Mouse (Mus musculus) hindbrain, embryonic 14.5 days (tissue): Measurements from ENCODE around the gene Nhlh2. TPM values are rescaled to one million over a fixed set of nuclear protein-coding genes. Genes with fewer than 3 reads are reported as not detected.

Experiments used
- ATAC-seq: fragments of 200-750 bp; cut with Nextera tagmentation; 2 replicates; pipeline ENCODE4 v1.8.0; 2017; ENCODE audit warnings: moderate number of reproducible peaks, mild to moderate bottlenecking, moderate TSS enrichment, moderate library complexity; ENCODE audit not compliant: low FRiP score
- DNase-seq: peaks from one replicate; pipeline ENCODE4 v3.0.0-alpha.2; 2015; ENCODE audit warnings: low spot score
- H3K27ac ChIP-seq: fragments of 300-500 bp; sonication (generic); 2 replicates; pipeline ENCODE4 v1.5.1; 2014; ENCODE audit warnings: mild to moderate bottlenecking, moderate library complexity
- H3K27me3 ChIP-seq: fragments of 300-500 bp; sonication (generic); 2 replicates; pipeline ENCODE4 v1.6.1; 2014; ENCODE audit warnings: mild to moderate bottlenecking, low read length, mixed read lengths; ENCODE audit not compliant: control insufficient read depth, insufficient read depth
- H3K36me3 ChIP-seq: fragments of 300-500 bp; sonication (generic); replicated peaks from 2 replicates; pipeline ENCODE4 v1.6.1; 2014; ENCODE audit not compliant: control insufficient read depth, insufficient read depth
- H3K4me1 ChIP-seq: fragments of 300-500 bp; sonication (generic); replicated peaks from 2 replicates; pipeline ENCODE4 v1.6.1; 2014; ENCODE audit warnings: antibody characterized with exemption, low read length, mixed read lengths; ENCODE audit not compliant: control insufficient read depth, insufficient read depth
- H3K4me2 ChIP-seq: fragments of 300-500 bp; sonication (generic); replicated peaks from 2 replicates; pipeline ENCODE4 v1.6.1; 2014; ENCODE audit warnings: mild to moderate bottlenecking, moderate library complexity
- H3K4me3 ChIP-seq: fragments of 300-500 bp; sonication (generic); replicated peaks from 2 replicates; pipeline ENCODE4 v1.5.1; 2014; ENCODE audit warnings: mild to moderate bottlenecking, low read length
- H3K9ac ChIP-seq: fragments of 300-500 bp; sonication (generic); 2 replicates; pipeline ENCODE4 v1.6.1; 2014
- H3K9me3 ChIP-seq: fragments of 300-500 bp; sonication (generic); 2 replicates; pipeline ENCODE4 v1.6.1; 2016; ENCODE audit warnings: low read length; ENCODE audit not compliant: control insufficient read depth
- WGBS: fragments of 180-500 bp; shearing (Covaris S2); extraction: QIAGEN DNeasy Blood & Tissue Kit; methylation state at CpG from one replicate; pipeline ENCODE4 v1.1.7; 2014; 5-methylcytosine and 5-hydroxymethylcytosine counted together
- polyA plus RNA-seq: library from polyadenylated mRNA; unstranded; fragments of >200 nt; fragmentation: Nextera tagmentation; extraction: Ambion mirVana; gene quantifications from 2 replicates; pipeline ENCODE4 v1.2.1, GENCODE M21; 2014

The Nhlh2 gene
- polyA plus RNA-seq, 1 experiment from 2014 or later, result 27.2 TPM

DNA sequence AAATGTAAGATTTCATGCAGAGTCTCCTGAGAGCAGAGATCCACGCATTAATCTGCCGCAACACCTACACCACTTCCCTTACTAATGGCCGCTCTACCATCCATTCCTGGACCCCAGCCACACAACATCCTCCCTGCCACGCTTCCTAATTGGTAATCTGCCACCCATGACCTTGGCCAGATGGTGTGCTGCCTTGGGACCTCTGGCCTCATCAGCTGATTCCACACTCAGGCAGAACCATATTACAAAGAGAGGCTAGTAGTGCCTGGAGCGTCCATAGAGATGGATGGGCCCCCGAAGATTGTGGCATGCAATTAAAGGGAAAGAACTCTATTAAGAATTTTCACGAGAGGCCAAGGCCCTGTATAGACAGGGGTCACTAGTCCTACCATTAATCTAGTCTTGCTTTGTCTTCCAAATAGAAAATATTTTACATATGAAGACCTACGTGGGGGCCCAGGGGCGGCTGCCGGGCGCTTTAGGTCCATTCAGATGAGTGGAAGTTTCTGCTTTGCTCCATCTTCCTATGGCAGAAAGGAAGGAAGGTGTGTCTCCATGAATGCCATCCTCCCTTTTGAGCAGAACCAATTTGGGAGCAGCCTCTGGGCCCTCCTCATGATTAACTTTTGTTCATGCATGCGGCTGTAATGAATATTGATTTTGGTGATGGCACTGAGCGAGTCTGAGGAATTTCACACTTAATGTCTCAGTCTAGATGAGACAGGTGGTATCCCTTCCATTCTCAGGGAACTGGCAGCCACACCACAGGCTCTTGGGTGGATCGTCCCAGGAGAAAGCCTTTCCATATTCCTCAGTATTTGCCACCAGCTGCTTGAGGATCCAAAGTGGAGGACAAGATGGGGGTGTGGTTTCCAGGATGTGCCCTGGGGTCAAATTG lies 39.6 kb downstream of the Nhlh2 start:
- Histone ChIP-seq H3K27me3 (no peaks in the 10 kb centered on the region), H3K9ac (no peak overlapping the region), H3K4me3 (no peak overlapping the region), H3K36me3 (no peaks in the 10 kb centered on the region), H3K4me2 (no peak overlapping the region), H3K4me1 (no peaks in the 10 kb centered on the region; the same call in 1 of the 2 replicates), H3K9me3 (no peaks in the 10 kb centered on the region), H3K27ac (peak overlapping the region; percentile 61)
- ATAC-seq (peak; percentile 85), DNase-seq (peak; percentile 55)
- 22% methylated on average over 14 of the region's 14 CpGs for WGBS

DNA sequence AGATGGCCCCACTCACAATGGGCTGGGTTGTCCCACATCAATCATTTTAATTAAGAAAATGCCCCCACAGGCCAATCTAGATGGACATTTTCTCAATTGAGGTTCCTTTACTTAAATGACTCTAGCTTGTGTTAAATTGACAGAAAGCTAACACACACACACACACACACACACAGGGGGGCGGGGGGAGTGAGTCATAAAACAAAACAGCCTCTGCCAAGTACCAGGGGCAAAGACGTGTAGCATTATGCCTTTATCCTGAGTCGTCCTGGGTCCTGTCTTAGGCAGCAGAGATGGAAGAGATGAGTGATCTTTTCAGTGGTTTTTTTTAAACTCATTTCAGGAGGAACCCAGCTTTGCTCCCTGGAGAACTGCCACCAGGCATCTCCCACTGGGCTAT lies 42.2 kb downstream of the Nhlh2 start:
- Histone ChIP-seq H3K27me3 (no peaks in the 10 kb centered on the region), H3K9me3 (no peaks in the 10 kb centered on the region), H3K9ac (no peak overlapping the region), H3K4me3 (no peak overlapping the region), H3K36me3 (no peaks in the 10 kb centered on the region), H3K4me1 (peaks cover 3% of the 10 kb centered on the region; the same call in 1 of the 2 replicates), H3K4me2 (no peak overlapping the region), H3K27ac (no peak overlapping the region)
- ATAC-seq (no peak), DNase-seq (no peak)
- 38% methylated on average over 3 of the region's 3 CpGs for WGBS

DNA sequence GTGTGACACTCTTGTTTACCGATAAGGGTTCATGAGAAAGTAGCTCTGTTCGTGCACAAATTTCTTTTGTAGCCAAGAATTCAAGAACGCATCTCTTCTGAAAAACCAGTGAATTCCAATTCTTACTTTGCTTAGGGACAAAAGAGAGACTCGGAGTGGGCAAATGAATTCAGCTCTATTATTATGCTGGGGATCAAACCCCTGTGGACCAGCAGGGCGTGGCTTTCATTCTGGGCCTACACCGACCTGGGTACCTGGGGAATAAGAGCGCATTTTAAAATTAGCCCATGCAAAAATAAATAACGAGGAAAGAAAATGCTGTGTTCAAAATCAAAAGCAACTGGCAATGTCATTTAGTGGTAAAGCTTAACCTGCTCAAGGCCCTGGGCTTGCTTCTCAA lies 43.4 kb downstream of the Nhlh2 start:
- ATAC-seq, result no peak
- Histone ChIP-seq H3K27me3 (no peaks in the 10 kb centered on the region), H3K4me3 (no peak overlapping the region), H3K4me1 (peaks cover 3% of the 10 kb centered on the region; the same call in 1 of the 2 replicates), H3K9me3 (no peaks in the 10 kb centered on the region), H3K36me3 (no peaks in the 10 kb centered on the region), H3K4me2 (no peak overlapping the region), H3K9ac (no peak overlapping the region), H3K27ac (no peak overlapping the region)
- DNase-seq, result no peak
- WGBS, result 14% methylated on average over 8 of the region's 8 CpGs

DNA sequence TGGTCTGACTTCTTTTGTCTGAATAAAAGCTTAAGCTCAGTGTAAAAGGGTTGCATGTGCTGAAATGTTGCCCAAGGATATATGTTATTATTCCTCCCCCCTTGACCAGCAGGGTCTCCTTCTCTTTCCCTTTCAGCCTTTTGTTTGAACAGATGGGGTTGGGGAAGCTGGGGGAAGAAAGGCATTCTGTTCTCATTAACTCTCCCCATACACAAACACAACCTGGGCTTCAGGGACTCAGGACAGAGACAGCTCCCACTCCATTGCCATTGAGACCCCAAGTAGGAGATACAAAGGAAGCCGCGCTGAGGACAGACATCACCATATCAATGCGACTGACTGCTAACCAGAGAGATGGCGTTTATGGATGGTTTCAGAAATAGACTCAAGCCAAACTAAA lies 46.0 kb downstream of the Nhlh2 start:
- H3K9me3 ChIP-seq, result no peaks in the 10 kb centered on the region
- H3K4me2 ChIP-seq, result no peak overlapping the region
- no peak for DNase-seq
- no peak overlapping the region for H3K4me3 ChIP-seq
- no peak for ATAC-seq
- H3K27me3 ChIP-seq, result no peaks in the 10 kb centered on the region
- peak overlapping the region; percentile 63 for H3K27ac ChIP-seq
- WGBS, result 3% methylated on average over 4 of the region's 4 CpGs
- H3K36me3 ChIP-seq, result no peaks in the 10 kb centered on the region
- H3K4me1 ChIP-seq, result 0 out of 2 replicates have a peak, but pooled peaks cover 3% of the 10 kb centered on the region
- no peak overlapping the region for H3K9ac ChIP-seq

DNA sequence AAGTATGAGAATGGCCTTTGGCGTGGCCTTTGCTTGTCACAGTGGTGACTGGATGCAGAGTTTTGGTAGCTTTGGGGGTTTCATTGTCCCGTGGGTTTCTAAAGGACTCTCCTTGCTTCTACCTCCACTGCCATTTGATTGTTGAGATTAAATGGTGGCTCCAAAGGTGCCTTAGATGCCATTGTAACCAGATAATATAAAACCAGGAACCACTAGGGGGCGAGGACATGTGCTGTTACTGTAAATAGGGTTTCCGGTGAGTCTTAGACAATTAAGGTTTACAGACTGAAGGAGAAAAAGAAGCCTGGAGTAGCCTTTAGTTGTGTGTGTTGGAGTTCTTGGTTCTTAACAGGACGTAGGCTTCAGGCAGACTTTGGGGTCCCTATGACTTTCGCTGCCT lies 50.2 kb downstream of the Nhlh2 start:
- WGBS, result 81% methylated on average over 6 of the region's 6 CpGs
- DNase-seq, result no peak

DNA sequence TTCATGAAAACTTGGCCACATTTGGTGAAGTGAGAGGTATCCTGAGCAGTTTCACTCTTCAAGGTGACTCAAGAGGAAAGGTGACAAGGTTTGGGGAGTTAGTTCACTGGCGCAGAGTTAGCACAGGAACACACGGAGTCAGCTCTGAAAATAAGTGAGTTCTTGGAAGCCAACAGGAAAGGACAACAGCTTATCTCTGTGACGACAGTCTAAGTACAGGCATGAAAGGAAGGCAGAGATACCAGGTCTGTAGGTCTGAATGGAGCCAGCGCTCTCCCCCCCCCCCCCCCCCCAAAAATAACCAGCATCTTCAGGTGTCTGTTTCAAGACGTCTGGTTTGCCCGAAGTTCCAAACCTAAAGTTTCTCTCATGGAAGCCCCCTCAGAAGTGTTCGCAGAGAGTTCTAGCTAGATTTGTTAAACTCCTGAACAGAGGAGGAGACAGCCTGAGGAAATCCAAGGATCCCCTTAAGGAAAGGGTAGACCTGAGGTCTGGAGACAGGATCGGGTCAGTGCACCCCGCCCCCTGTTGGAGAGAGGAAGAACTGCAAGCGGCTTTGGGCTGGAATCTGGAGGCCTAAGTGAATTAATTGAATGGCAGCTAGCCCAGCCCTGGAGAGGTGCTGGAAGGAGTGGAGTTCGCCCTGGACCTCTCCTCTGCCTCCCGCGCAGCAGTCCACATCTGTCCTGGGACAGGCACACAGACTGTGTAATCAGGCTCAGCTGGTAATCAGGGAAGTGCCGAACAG lies 52.2 kb downstream of the Nhlh2 start:
- Histone ChIP-seq H3K4me2 (no peak overlapping the region), H3K27me3 (no peaks in the 10 kb centered on the region), H3K4me3 (no peak overlapping the region), H3K9me3 (no peaks in the 10 kb centered on the region), H3K36me3 (no peaks in the 10 kb centered on the region), H3K27ac (no peak overlapping the region), H3K4me1 (no peaks in the 10 kb centered on the region), H3K9ac (no peak overlapping the region)
- 42% methylated on average over 14 of the region's 14 CpGs for WGBS
- ATAC-seq (peak; percentile 83), DNase-seq (peak; percentile 66)

More for the DNA sequence above, 50.2 kb downstream of the Nhlh2 start:
- H3K36me3 ChIP-seq, result no peaks in the 10 kb centered on the region
- no peak overlapping the region for H3K4me3 ChIP-seq
- H3K27me3 ChIP-seq, result no peaks in the 10 kb centered on the region
- no peak overlapping the region for H3K4me2 ChIP-seq
- no peak overlapping the region for H3K27ac ChIP-seq
- H3K4me1 ChIP-seq, result 0 out of 2 replicates have a peak, but pooled peaks cover 3% of the 10 kb centered on the region
- ATAC-seq, result no peak
- no peak overlapping the region for H3K9ac ChIP-seq
- H3K9me3 ChIP-seq, result no peaks in the 10 kb centered on the region

DNA sequence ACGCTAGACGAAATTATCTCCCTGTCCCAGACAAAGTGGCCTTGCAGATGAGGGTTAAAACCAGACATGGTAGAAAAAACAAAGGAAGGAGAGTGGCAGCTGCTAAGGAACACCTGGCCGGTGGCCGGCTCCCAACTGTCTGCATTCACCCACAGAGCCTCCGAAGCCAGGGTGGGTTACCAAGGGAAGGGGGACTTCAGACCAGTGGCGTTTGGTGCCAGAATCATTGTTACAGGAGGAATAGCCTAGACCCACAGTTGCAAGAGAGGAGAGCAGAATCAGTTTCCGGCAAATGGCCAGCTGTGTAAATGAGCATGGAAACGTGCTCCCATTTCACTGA lies 52.8 kb downstream of the Nhlh2 start:
- Histone ChIP-seq H3K27me3 (no peaks in the 10 kb centered on the region), H3K4me1 (no peaks in the 10 kb centered on the region), H3K36me3 (no peaks in the 10 kb centered on the region), H3K9ac (no peak overlapping the region), H3K9me3 (no peaks in the 10 kb centered on the region), H3K4me2 (no peak overlapping the region), H3K4me3 (no peak overlapping the region), H3K27ac (0 out of 2 replicates have a peak overlapping the region, but pooled peaks have one; percentile 17)
- ATAC-seq (no peak; the same call in 1 of the 2 replicates), DNase-seq (no peak)
- WGBS, result 29% methylated on average over 8 of the region's 8 CpGs

DNA sequence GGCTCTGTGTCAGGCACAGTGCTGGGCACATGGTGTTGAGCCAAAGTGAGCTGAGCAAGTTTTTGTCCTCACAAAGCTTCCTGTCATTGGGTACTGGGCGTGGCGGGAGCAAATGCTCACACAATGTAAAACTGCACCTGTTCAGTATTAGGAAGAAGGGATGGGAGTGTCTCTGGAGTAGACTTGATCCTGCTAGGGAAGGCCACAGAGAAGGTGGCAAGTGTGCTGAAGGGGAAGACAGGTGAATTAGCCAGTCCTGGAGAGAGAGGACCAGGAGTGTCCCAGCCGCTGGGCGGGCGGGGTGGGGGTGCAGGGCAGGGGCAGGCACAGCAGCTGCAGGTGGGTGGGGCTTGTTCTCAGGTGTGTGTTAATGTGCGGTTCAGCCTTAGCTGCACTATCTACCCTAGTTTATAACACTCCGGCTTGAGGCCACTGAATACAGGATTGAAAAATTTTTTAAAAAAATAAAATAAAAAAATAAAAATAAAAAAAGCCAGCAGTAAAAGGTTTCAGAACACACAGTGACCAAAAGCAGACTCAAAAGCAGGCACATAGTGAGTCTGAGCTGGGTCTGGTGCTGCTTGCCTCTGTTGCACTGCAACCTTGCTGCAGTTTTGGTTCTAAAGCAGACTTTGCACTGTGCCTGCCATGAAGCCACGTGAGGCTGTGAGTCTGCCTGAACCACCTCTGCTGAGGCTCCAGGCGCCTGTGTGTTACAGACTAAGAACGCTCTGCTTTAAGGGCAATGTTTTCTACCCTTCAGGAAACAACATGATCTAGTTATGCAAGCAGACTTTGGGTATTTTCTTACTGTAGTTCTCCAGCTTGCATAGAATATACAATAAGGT lies 53.6 kb downstream of the Nhlh2 start:
- Histone ChIP-seq H3K27me3 (no peaks in the 10 kb centered on the region), H3K9me3 (no peaks in the 10 kb centered on the region), H3K36me3 (no peaks in the 10 kb centered on the region), H3K4me2 (no peak overlapping the region), H3K4me1 (no peaks in the 10 kb centered on the region), H3K4me3 (no peak overlapping the region), H3K9ac (no peak overlapping the region), H3K27ac (0 out of 2 replicates have a peak overlapping the region, but pooled peaks have one; percentile 17)
- 72% methylated on average over 10 of the region's 10 CpGs for WGBS
- ATAC-seq, result no peak
- no peak for DNase-seq

DNA sequence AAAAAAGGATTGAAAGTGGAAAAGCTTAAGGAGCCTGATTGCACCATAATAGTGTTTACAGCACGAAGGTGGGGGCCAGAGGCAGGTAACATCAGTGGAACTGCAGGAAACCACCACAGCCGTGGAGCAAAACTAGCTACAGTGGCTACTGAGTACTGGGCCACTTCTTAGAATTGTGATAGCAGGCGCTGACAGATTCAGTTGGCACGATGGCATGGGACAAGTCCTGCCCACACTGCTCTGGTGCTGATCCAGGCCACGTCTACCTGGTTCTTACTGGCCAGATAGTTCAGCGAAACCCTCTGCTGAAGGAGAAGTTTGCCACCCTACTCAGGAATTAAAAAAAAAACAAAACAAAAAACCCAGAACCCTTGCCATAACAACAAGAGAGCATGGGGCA lies 54.7 kb downstream of the Nhlh2 start:
- no peaks in the 10 kb centered on the region for H3K36me3 ChIP-seq
- H3K4me2 ChIP-seq, result no peak overlapping the region
- no peaks in the 10 kb centered on the region for H3K9me3 ChIP-seq
- no peak overlapping the region for H3K4me3 ChIP-seq
- H3K9ac ChIP-seq, result no peak overlapping the region
- H3K27ac ChIP-seq, result no peak overlapping the region
- DNase-seq, result no peak
- no peaks in the 10 kb centered on the region for H3K4me1 ChIP-seq
- no peak for ATAC-seq
- 87% methylated on average over 6 of the region's 6 CpGs for WGBS
- H3K27me3 ChIP-seq, result no peaks in the 10 kb centered on the region
